Mouse (Mus musculus): Measurements from ENCODE around the gene Hdac8. TPM values are rescaled to one million over a fixed set of nuclear protein-coding genes. Genes with fewer than 3 reads are reported as not detected.

Gene Hdac8
- total and polyA plus RNA-seq, 2 experiments from 2014 or later, result 8.4 to 12.7 TPM

DNA sequence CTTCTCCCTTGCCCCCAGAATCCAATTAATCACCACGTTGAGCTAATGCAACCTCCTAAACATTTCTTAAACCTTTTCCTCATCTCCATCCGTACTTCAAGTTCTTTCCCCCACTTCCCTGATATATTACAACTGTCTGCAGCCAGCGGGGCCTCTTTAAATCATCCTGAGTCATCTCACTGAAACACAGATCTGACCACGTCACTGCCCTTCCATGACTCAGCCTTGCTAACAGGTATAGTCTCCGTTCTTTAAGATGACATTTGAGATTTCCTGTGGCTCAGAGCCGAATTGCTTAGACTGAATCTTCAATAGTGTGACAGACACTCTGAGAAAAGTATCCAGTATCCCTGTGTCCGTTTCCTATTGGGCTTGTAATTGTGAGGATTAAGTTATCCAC is 122.0 kb downstream of the Hdac8 start:
- H3K9me3 ChIP-seq (ENCODE audit: low read length), result no peaks in the 10 kb centered on the region
- TF ChIP-seq CTCF (IDR thresholded peaks at IDR 0.05; ENCODE audit: low read depth), result no peak
- DNase-seq, result no peak
- no peaks in the 10 kb centered on the region for H3K27me3 ChIP-seq (ENCODE audit: insufficient read depth, low read length)
- H3K4me3 ChIP-seq (ENCODE audit: low read depth, low read length), result no peak overlapping the region
- no peak overlapping the region for H3K27ac ChIP-seq (ENCODE audit: low read depth, low read length)
- H3K9ac ChIP-seq, result no peak overlapping the region
- ATAC-seq, result no peak
- H3K4me2 ChIP-seq (ENCODE audit: low read depth), result no peak overlapping the region
- H3K4me1 ChIP-seq (ENCODE audit: insufficient read depth), result no peaks in the 10 kb centered on the region
- H3K36me3 ChIP-seq (ENCODE audit: insufficient read depth), result no peaks in the 10 kb centered on the region
- WGBS, result 67% methylated on average over 7 of the region's 7 CpGs

DNA sequence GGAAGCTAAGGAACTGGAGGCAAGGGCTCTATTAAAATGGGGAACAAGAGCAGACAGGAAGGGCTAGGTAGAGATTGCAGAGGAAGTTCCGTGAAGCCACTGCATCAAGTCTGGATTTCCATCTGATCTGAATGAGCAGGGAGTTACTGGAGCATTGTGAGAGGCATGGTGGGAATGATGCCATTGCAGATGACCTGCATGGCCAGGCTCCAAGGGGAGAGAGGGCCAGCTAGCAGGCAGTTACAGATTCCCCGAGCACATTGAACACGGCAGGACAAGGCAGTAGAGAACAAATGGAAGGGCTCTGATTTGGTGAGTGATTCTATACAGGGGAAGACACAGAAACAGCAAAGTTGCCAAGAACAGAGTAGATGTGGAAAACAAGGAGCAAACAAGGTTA is 138.6 kb downstream of the Hdac8 start:
- 72% methylated on average over 3 of the region's 3 CpGs for WGBS
- Histone ChIP-seq H3K9ac (no peak overlapping the region), H3K36me3 (ENCODE audit: insufficient read depth) (no peaks in the 10 kb centered on the region), H3K27ac (ENCODE audit: low read depth, low read length) (no peak overlapping the region), H3K4me1 (ENCODE audit: insufficient read depth) (no peaks in the 10 kb centered on the region), H3K4me2 (ENCODE audit: low read depth) (no peak overlapping the region), H3K9me3 (ENCODE audit: low read length) (no peaks in the 10 kb centered on the region), H3K4me3 (ENCODE audit: low read depth, low read length) (no peak overlapping the region), H3K27me3 (ENCODE audit: insufficient read depth, low read length) (no peaks in the 10 kb centered on the region)
- ATAC-seq (no peak), DNase-seq (no peak)
- no peak for TF ChIP-seq CTCF (IDR thresholded peaks at IDR 0.05; ENCODE audit: low read depth)

DNA sequence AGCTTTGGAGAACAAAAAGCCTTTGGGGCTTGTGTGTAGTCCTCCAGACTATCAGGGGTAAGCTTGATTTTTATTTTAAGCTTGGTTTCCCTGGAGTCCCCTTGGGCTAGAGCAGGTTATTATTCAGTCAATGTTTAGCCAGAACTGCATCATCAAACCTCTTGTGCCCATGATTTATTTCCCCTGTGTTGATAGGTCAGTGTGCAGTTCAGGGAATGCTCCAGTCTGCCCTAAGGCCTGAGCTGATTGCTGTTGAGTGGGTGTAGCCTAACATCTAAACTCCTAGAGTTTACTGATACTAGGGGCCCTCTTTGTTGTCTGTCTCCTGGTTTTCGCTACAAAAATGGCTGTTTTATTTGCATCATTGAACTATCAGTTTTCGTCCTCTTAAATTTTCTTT is 142.9 kb downstream of the Hdac8 start:
- H3K27ac ChIP-seq (ENCODE audit: low read depth, low read length), result no peak overlapping the region
- WGBS, result 89% methylated on average over 2 of the region's 2 CpGs
- H3K9ac ChIP-seq, result no peak overlapping the region
- ATAC-seq (no peak), DNase-seq (no peak)
- H3K4me3 ChIP-seq (ENCODE audit: low read depth, low read length), result no peak overlapping the region
- H3K4me2 ChIP-seq (ENCODE audit: low read depth), result no peak overlapping the region
- H3K27me3 ChIP-seq (ENCODE audit: insufficient read depth, low read length), result no peaks in the 10 kb centered on the region
- no peak for TF ChIP-seq CTCF (IDR thresholded peaks at IDR 0.05; ENCODE audit: low read depth)
- no peaks in the 10 kb centered on the region for H3K36me3 ChIP-seq (ENCODE audit: insufficient read depth)
- H3K9me3 ChIP-seq (ENCODE audit: low read length), result no peaks in the 10 kb centered on the region
- H3K4me1 ChIP-seq (ENCODE audit: insufficient read depth), result no peaks in the 10 kb centered on the region

- 84% methylated on average over 3 of the region's 3 CpGs for WGBS
- ATAC-seq, result no peak
- H3K27me3 ChIP-seq (ENCODE audit: insufficient read depth, low read length), result no peaks in the 10 kb centered on the region
- no peak overlapping the region for H3K4me2 ChIP-seq (ENCODE audit: low read depth)
- TF ChIP-seq CTCF (IDR thresholded peaks at IDR 0.05; ENCODE audit: low read depth), result no peak
- H3K36me3 ChIP-seq (ENCODE audit: insufficient read depth), result no peaks in the 10 kb centered on the region
- no peak overlapping the region for H3K9ac ChIP-seq
- DNase-seq, result no peak
- H3K4me3 ChIP-seq (ENCODE audit: low read depth, low read length), result no peak overlapping the region
- H3K9me3 ChIP-seq (ENCODE audit: low read length), result no peaks in the 10 kb centered on the region
- no peak overlapping the region for H3K27ac ChIP-seq (ENCODE audit: low read depth, low read length)
- no peaks in the 10 kb centered on the region for H3K4me1 ChIP-seq (ENCODE audit: insufficient read depth)
Observed at GRCm38 (mm10) chrX:102353412-102353811, 151.7 kb downstream of the Hdac8 start.

DNA sequence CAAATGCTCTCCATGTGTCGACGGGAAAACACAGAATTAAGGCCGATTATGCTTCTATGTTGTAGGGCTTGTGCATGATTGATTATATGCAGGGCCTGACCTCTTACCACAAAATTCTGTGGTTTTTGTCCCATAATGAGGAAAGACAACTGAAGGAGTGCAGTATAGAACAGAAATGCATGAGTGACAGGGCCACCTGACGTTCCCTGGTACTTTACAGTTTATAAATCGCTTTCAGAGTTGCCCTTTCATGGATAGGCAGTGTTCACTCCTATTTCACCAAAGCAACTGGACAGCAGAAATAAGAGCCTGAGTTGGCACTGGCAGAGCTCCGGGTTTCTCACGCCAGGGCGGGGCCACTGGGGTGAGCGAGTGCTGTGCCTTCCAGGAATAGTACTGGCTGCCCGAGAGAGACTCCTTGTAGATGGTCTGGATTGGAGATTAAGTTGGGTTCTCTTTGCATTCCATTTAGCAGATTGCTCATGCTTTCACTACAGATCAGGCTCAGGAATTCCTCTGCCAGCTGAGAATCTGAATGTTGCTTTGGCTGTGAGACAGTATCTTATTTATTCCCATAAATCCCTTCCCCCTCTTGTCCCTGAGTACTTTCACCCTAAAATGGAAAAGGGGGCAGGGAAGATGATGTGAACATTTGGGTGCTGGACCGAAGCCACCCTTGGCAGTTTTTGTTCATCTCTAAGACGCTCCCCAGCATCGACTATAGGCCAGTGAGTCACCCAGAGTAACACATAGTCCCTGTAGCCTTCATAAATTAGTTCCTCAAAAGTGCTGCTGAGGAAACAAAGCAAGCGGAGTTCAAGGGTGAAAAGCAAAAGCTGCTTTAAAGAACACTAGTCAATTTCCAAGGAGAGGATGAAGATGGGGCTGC is 155.1 kb downstream of the Hdac8 start:
- no peak for DNase-seq
- no peak overlapping the region for H3K4me2 ChIP-seq (ENCODE audit: low read depth)
- no peaks in the 10 kb centered on the region for H3K36me3 ChIP-seq (ENCODE audit: insufficient read depth)
- H3K9ac ChIP-seq, result no peak overlapping the region
- H3K27ac ChIP-seq (ENCODE audit: low read depth, low read length), result no peak overlapping the region
- H3K27me3 ChIP-seq (ENCODE audit: insufficient read depth, low read length), result no peaks in the 10 kb centered on the region
- no peaks in the 10 kb centered on the region for H3K4me1 ChIP-seq (ENCODE audit: insufficient read depth)
- TF ChIP-seq CTCF (IDR thresholded peaks at IDR 0.05; ENCODE audit: low read depth), result no peak
- WGBS, result 69% methylated on average over 14 of the region's 14 CpGs
- ATAC-seq, result no peak
- no peaks in the 10 kb centered on the region for H3K9me3 ChIP-seq (ENCODE audit: low read length)
- H3K4me3 ChIP-seq (ENCODE audit: low read depth, low read length), result no peak overlapping the region

DNA sequence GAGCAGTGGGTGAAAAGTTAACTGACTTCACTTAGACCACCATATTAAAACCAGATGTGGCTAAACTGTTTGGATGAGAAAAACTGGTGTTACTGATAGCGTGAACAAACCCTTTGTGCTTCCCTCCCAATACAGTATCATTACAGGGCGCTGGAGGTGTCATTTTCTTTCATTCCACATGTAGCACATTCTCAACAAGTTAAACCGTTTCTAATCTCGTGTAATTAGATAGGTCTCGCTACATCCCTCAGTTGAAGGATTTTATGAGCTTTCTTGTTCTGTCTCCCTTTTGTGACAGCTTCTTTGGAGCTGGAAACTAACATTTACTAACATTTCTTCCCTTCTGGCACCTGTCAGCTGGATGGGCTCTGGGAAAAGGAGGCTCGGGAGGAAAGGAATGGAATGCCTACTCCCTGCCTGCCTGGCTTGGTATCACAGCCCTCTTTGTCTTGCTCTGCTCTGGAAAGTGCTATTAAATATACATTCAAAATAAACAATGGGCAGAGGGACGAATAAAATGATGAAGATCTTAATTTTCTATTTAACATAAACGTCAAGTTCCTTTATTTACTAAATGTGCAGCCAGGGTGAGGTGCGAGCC is 156.2 kb downstream of the Hdac8 start:
- Histone ChIP-seq H3K9ac (no peak overlapping the region), H3K4me1 (ENCODE audit: insufficient read depth) (no peaks in the 10 kb centered on the region), H3K4me3 (ENCODE audit: low read depth, low read length) (no peak overlapping the region), H3K27ac (ENCODE audit: low read depth, low read length) (no peak overlapping the region), H3K27me3 (ENCODE audit: insufficient read depth, low read length) (no peaks in the 10 kb centered on the region), H3K4me2 (ENCODE audit: low read depth) (no peak overlapping the region), H3K36me3 (ENCODE audit: insufficient read depth) (no peaks in the 10 kb centered on the region), H3K9me3 (ENCODE audit: low read length) (no peaks in the 10 kb centered on the region)
- no peak for TF ChIP-seq CTCF (IDR thresholded peaks at IDR 0.05; ENCODE audit: low read depth)
- no peak for DNase-seq
- WGBS, result 55% methylated on average over 9 of the region's 9 CpGs
- ATAC-seq, result peak; percentile 50; the same call in 1 of the 2 replicates

- Histone ChIP-seq H3K9ac (no peak overlapping the region), H3K9me3 (ENCODE audit: low read length) (no peaks in the 10 kb centered on the region), H3K27ac (ENCODE audit: low read depth, low read length) (no peak overlapping the region), H3K27me3 (ENCODE audit: insufficient read depth, low read length) (no peaks in the 10 kb centered on the region), H3K4me1 (ENCODE audit: insufficient read depth) (no peaks in the 10 kb centered on the region), H3K36me3 (ENCODE audit: insufficient read depth) (no peaks in the 10 kb centered on the region), H3K4me3 (ENCODE audit: low read depth, low read length) (no peak overlapping the region), H3K4me2 (ENCODE audit: low read depth) (no peak overlapping the region)
- WGBS, result 72% methylated on average over 4 of the region's 4 CpGs
- no peak for ATAC-seq
- no peak for TF ChIP-seq CTCF (IDR thresholded peaks at IDR 0.05; ENCODE audit: low read depth)
- peak; percentile 2 for DNase-seq
Observed at GRCm38 (mm10) chrX:102341688-102342087, 163.5 kb downstream of the Hdac8 start.

Data from forebrain, postnatal 0 days (tissue).